Mouse (Mus musculus) retina, postnatal 7 days (tissue): Measurements from ENCODE around the gene Ift172.

Source experiments
- DNase-seq: peaks from one replicate; pipeline ENCODE4 v3.0.0-alpha.2; 2012; ENCODE audit warnings: low read depth, low spot score

Gene Ift172

DNA sequence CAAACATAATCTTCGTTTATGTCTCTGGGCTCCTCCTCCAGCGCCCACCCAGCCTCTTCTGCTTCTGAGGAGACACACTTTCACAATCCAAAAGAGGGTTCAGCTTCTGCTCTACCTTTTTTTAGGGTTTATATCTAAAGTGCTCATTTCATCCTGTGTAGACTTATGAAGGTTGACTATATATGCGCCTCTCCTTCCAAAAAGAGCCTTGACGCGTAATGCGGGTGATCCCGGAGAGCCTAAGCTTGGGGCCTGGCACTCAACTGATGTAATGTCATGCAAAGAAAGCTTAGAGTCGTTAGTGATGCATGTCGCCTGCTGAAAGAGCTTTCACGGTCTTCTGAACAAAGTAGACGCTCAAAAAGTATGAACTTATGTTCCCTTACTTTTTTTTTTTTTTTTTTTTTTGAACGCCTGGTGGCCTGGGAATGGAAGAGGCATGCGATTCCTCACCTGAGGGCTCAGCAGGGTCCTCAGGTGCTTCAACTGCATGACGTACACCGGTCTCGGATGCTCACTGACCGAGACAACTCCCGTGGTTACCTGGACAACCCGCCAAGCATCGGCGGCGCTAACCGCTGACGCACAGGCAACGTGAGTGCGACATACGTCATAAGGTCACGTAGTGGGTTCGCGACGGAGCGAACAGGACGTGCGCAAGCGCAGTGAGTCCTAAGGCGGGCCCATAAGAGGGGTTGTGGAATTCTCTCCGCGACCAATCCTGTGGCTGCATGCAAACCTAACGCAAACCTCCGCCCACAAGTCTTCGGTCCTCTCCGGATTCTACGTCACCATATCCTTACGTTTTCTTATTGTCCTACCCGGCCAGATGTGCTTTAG lies at the start of gene Ift172:
TSS of gene Ift172 (minus strand) at position 596 of the 840 bp plus-strand sequence.
- peak; percentile 92 for DNase-seq

- peak; percentile 54 for DNase-seq
Observed at GRCm38 (mm10) chr5:31328255-31328654, 37.3 kb upstream of the Ift172 start.

GRCm38 (mm10) chr5:31326850-31327249 lies 35.9 kb upstream of the Ift172 start:
- DNase-seq: no peak

DNA sequence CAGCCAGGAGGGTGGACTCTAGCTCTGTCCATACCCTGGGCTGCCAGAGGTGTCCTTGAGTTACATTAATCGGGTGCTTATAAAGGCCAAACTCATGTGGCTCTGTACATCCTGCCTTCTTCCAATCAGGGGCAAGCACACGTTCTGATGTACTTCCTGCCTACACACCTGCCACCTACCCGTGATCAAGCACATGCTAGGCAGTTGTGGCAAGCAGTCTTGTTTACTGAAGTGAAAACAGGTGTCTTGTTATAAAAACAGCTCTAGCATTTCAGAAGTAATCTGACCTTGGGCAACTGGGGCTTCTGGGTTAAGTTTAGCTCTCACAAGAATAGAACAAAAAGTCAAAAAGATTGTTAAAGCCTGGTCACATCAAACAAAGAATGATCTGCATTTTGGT lies 33.2 kb upstream of the Ift172 start:
- DNase-seq: no peak

GRCm38 (mm10) chr5:31322776-31323175 lies 31.9 kb upstream of the Ift172 start:
- no peak for DNase-seq

DNA sequence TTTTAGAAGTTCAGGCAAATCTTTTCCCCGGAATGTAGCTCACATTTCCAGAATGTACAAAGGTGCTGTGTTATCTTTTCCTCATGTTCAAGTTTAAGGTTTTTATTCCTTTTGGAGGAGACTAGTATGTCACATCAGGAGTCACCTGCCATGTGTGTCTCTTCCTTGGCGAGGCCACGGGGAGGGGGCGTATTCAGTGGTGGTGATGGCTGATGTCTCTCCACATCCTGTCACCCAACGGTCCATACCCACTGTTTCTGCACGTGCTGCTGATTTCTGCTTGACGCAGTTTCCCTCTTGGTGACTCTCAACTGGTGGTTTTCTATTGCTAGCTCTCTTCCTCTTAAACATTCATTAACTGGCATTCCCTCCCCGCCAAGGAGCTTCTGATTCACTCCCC lies 21.9 kb upstream of the Ift172 start:
- DNase-seq: no peak

DNA sequence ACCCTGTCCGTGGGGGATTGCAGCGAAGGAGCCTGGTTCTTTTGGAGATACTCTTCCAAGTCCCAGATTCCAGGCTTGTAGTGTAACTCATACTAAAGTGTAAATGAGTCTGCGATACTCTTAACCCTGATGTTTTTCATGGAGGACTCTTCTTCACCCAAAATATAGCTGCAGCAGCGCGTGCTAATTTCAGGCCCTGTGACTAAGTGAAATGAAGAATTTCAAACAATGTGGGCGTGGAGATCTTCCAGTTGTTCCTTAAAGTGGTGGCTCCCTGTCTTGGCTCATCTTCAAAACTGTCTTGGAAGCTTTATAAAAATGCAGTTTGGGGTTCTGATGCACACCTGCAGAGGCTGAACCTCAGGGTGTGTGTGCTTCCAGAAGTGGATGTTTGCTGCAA lies 12.2 kb upstream of the Ift172 start:
- DNase-seq: no peak

GRCm38 (mm10) chr5:31301866-31302265 lies 10.9 kb upstream of the Ift172 start:
- no peak for DNase-seq

GRCm38 (mm10) chr5:31298486-31298885 lies 7.6 kb upstream of the Ift172 start:
- no peak for DNase-seq

DNA sequence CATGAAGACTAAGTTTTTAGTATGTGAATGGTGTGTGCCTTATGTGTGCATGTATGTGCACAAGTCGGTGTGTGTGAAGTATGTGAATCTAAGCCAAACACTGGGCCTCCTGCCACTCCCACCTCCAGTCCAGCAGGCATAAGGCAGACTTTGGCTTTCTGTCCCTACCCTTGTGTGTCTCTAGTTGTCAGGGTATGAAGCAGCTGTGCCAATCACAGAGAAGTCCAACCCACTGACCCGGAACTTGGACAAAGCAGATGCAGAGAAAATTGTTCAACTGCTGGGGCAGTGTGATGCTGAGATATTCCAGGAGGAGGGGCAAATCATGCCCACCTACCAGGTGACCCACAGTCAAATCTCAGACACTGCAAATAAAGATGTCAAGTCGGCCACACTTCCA lies 7.1 kb upstream of the Ift172 start:
- no peak for DNase-seq

DNA sequence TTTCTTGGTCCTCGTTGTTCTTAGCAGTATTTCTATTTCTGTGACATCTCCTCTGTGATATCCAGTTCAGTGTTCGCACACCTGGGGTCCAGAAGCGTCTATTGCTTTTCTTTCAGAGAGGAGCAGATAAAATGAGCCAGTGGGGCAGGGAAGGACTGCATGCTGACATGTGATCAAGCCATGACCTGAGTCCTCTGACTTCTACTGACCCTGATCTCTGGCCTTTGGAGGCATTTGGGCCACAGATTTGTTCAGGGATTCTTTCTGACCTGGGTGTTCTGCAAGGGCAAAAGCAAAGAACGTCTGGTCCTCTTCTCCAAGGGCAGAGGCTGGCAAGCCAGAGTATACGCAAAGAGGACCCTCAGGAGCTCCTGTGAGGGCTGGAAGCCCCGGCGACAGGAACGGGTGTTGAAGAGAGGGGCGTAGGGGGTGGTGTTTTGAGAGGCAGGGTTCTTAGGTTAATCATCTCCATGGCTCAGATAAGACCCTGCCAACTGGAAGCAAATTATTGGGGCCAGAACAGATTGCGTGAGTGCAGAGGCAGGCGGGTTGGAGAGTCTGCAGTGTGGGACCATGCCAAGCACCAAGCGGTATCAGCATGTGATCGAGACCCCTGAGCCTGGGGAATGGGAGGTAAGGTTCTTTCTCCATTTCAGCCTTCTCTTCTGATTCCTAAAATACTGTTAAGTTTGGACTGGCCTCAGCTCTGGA lies 6.3 kb upstream of the Ift172 start, which contains the start of gene Gckr:
TSS of gene Gckr (plus strand) at position 397 of the 711 bp plus-strand sequence.
- DNase-seq: no peak

DNA sequence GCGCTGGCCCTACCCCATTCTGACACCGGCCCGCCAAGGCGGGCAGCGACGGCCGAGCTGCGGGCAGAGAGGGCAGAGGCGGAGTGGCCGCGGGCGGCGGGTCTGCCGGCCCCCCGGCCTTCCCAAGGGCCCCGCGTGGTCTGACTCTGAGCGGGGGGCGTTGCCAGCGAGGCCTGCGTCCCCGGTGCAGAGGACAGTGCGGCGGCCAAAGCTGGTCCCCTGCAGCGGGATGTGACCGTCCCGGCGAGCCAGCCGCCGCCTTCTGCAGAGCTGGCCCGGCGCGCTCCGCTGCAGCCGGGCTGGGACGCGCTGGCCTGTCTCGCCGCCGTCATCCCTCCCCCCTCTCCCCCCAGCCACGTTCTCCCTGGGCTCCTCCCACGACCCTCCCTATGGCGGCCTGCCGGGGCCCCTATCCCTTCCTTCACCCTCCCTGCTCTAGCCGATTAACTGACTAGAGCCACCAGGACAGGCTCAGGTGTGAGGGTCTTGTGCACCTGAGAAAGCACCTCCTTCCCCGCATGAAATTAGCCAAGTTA lies 4.8 kb upstream of the Ift172 start, which contains the start of gene Fndc4:
TSS of gene Fndc4 (minus strand) at position 475 of the 536 bp plus-strand sequence.
- DNase-seq: peak; percentile 42

GRCm38 (mm10) chr5:31294964-31295605 lies 4.2 kb upstream of the Ift172 start:
- no peak for DNase-seq

GRCm38 (mm10) chr5:31291361-31291688 lies 409 bp upstream of the Ift172 start:
- no peak for DNase-seq

- DNase-seq: no peak
Observed at GRCm38 (mm10) chr5:31289626-31290230, 1.2 kb downstream of the Ift172 start.

- DNase-seq: no peak
Observed at GRCm38 (mm10) chr5:31288655-31289054, 2.3 kb downstream of the Ift172 start.

- no peak for DNase-seq
Observed at GRCm38 (mm10) chr5:31288225-31288624, 2.7 kb downstream of the Ift172 start.

DNA sequence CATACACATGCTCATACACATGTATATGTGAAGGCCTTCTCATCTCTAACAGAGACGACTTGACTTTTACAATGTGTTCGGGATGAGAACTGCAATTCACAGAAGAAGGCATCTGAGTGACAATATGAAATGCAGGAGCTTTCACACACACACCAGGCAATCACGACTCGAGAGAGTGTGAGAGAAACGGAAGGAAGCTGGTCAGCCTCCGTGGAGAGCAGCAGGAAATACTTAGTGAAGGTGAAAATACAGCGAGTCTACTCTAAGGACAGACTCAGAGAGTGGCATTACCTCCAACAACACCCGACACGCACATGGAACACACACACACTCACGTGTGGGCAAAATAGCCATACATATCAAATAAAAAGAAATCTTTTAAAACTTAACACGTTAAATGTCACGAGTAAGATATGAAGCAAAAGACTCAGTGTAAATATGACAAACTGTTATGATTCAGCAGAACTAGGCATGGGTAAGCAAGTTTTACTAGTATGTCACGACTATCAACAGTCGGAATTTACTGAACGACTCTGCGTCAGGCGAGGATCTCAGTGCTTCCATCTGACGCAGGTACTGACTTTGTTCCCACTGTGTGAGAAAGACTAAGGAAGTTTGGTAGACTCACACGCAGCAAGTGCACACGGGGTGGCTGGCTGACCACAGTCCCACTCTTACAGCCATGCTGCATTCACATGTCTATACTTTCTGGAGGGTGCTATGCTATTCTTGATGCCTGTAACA lies 11.5 kb downstream of the Ift172 start:
- no peak for DNase-seq

DNA sequence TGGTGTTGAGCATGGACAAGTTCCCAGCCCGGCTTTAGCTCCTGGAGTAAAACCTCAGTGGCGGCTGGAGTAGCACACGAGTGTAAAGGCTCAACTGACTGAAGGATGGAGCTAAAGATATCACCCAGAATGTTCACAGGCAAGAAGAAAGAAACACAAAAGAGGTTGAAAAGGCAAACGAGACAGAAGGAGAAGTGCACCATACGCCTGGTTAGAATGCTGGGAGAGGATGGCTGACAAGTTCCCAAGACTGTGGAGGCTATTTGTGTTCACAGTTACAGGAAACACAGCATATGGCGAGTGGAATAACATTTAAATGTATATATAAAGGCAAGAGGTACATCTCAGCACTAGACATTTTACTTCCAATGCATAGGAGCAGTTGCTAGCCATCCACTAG lies 17.9 kb downstream of the Ift172 start:
- no peak for DNase-seq

DNA sequence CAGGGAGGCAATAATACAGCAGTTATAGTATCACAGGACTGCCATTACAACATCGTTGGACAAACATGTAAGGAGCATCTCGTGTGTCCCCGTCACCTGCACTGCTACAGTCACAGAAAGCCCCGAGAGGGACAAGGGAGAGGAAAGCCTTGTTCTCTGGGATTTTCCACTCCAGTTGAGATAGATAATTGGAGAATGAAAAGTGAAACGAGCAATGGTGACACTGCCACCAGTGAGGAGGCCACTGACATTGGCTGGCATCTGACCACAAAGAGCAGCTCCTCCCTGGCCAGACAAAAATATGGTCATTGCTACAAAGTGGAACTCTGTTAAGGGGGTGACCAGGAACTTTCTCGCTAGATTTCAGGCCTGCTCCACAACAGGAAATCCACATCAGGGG lies 23.2 kb downstream of the Ift172 start:
- no peak for DNase-seq

DNA sequence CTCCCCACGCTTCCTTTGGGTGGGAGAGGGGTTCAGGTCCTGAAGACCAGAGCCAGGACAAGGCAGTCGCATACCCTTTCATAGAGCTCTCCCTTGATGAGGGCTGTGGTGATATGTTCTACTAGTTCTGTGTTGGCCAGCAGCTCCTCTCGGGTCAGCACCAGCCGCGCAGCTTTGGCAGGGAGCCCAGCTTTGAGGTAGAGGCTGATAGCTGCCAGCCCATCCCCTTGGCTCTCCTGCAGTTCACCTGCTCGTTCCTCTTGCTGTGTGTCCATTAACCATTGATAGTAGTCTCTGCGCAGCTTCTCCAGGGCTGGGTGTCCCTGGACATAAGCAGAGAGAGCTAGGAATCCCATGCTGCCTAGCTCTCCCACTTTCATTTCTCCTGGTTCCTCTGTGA lies 24.8 kb downstream of the Ift172 start:
- no peak for DNase-seq
